Mouse (Mus musculus): ENCODE measurements around the gene Fam208b. TPM values are rescaled to one million over a fixed set of nuclear protein-coding genes. Genes with fewer than 3 reads are reported as not detected.

Fam208b gene
- polyA plus RNA-seq, 1 experiment from 2014 or later = 15.6 TPM

DNA sequence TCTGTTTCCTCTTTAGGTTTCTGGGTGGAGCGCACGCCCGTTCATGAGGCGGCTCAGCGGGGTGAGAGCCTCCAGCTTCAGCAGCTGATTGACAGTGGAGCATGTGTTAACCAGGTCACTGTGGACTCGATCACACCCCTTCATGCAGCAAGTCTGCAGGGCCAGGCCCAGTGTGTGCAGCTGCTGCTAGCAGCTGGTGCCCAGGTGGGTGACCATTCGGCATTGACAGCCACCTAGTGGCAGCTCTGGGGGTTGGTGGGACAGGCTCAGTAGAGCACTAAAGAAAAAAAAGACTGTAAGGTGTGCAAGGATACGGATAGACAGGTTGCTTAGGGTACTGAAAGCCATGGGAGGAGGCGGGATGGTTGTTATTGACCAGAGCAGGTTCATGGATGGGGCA lies 31.1 kb upstream of the Fam208b start:
- no peak overlapping the region for H3K4me3 ChIP-seq (ENCODE audit: low read depth, low read length)
- ATAC-seq = 0 out of 2 replicates have a peak, but pooled peaks have one; percentile 42
- H3K9me3 ChIP-seq (replicated peaks; ENCODE audit: control insufficient read depth, low read length, poor library complexity, severe bottlenecking) = no peaks in the 10 kb centered on the region
- H3K4me2 ChIP-seq (ENCODE audit: low read length) = no peak overlapping the region
- no peaks in the 10 kb centered on the region for H3K4me1 ChIP-seq (ENCODE audit: control insufficient read depth, insufficient read depth, low read length)
- H3K36me3 ChIP-seq (ENCODE audit: control insufficient read depth, insufficient read depth, low read length) = peaks cover 7% of the 10 kb centered on the region; the same call in 1 of the 2 replicates
- WGBS = 83% methylated on average over 9 of the region's 9 CpGs
- no peaks in the 10 kb centered on the region for H3K27me3 ChIP-seq (ENCODE audit: control insufficient read depth, insufficient read depth, low read depth, low read length)
- no peak overlapping the region for H3K27ac ChIP-seq (ENCODE audit: low read length)
- H3K9ac ChIP-seq (ENCODE audit: low read depth, low read length) = no peak overlapping the region

- no peak overlapping the region for H3K4me2 ChIP-seq (ENCODE audit: low read length)
- no peak overlapping the region for H3K9ac ChIP-seq (ENCODE audit: low read depth, low read length)
- H3K4me1 ChIP-seq (ENCODE audit: control insufficient read depth, insufficient read depth, low read length) = no peaks in the 10 kb centered on the region
- WGBS = 67% methylated on average over 11 of the region's 11 CpGs
- H3K27ac ChIP-seq (ENCODE audit: low read length) = no peak overlapping the region
- no peaks in the 10 kb centered on the region for H3K27me3 ChIP-seq (ENCODE audit: control insufficient read depth, insufficient read depth, low read depth, low read length)
- H3K9me3 ChIP-seq (replicated peaks; ENCODE audit: control insufficient read depth, low read length, poor library complexity, severe bottlenecking) = no peaks in the 10 kb centered on the region
- H3K4me3 ChIP-seq (ENCODE audit: low read depth, low read length) = no peak overlapping the region
- no peaks in the 10 kb centered on the region; the same call in 1 of the 2 replicates for H3K36me3 ChIP-seq (ENCODE audit: control insufficient read depth, insufficient read depth, low read length)
- no peak for ATAC-seq
Measured at GRCm38 (mm10) chr13:3636797-3637196, 25.9 kb upstream of the Fam208b start.

DNA sequence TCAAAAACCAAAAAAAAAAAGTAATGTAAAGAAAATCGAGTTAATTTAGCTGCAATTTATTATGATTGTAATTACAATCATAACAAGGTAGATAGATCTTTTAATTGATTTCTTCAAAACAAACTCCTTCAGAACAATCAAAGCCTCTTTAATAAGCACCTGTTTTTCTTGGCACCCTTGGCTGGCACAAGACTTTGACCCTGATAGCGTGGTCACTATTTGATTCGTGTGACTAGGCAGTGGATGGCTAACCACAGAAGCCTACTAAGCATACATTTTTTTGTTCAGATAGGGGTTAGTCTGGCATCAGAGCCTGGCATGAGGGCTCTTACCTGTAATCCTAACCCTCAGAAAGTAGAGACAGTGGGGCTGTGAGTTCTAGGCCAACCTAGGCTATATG lies 24.2 kb upstream of the Fam208b start:
- no peak for ATAC-seq

GRCm38 (mm10) chr13:3633895-3634811 lies 23.2 kb upstream of the Fam208b start, which contains the start of gene Asb13:
Gene Asb13 (plus strand): TSS chr13:3634032.
- peak within 1 kb of the TSS; percentile 68 for H3K4me2 ChIP-seq (ENCODE audit: low read length)
- under 1% methylated on average over 47 of the region's 47 CpGs for WGBS
- H3K4me3 ChIP-seq (ENCODE audit: low read depth, low read length) = peak within 1 kb of the TSS; percentile 77
- peak within 1 kb of the TSS; percentile 91 for H3K9ac ChIP-seq (ENCODE audit: low read depth, low read length)
- H3K9me3 ChIP-seq (replicated peaks; ENCODE audit: control insufficient read depth, low read length, poor library complexity, severe bottlenecking) = no peaks in the 10 kb centered on the region
- H3K27me3 ChIP-seq (ENCODE audit: control insufficient read depth, insufficient read depth, low read depth, low read length) = no peaks in the 10 kb centered on the region
- peak; percentile 97 for ATAC-seq
- H3K36me3 ChIP-seq (ENCODE audit: control insufficient read depth, insufficient read depth, low read length) = no peaks in the 10 kb centered on the region
- no peaks in the 10 kb centered on the region for H3K4me1 ChIP-seq (ENCODE audit: control insufficient read depth, insufficient read depth, low read length)
- H3K27ac ChIP-seq (ENCODE audit: low read length) = peak within 1 kb of the TSS; percentile 69

More for the DNA sequence above, 24.2 kb upstream of the Fam208b start:
- H3K27ac ChIP-seq (ENCODE audit: low read length) = no peak overlapping the region
- no peaks in the 10 kb centered on the region for H3K36me3 ChIP-seq (ENCODE audit: control insufficient read depth, insufficient read depth, low read length)
- H3K4me3 ChIP-seq (ENCODE audit: low read depth, low read length) = no peak overlapping the region
- H3K9ac ChIP-seq (ENCODE audit: low read depth, low read length) = no peak overlapping the region
- H3K4me1 ChIP-seq (ENCODE audit: control insufficient read depth, insufficient read depth, low read length) = no peaks in the 10 kb centered on the region
- no peaks in the 10 kb centered on the region for H3K9me3 ChIP-seq (replicated peaks; ENCODE audit: control insufficient read depth, low read length, poor library complexity, severe bottlenecking)
- no peak overlapping the region for H3K4me2 ChIP-seq (ENCODE audit: low read length)
- WGBS = 95% methylated on average over 3 of the region's 3 CpGs
- H3K27me3 ChIP-seq (ENCODE audit: control insufficient read depth, insufficient read depth, low read depth, low read length) = no peaks in the 10 kb centered on the region

DNA sequence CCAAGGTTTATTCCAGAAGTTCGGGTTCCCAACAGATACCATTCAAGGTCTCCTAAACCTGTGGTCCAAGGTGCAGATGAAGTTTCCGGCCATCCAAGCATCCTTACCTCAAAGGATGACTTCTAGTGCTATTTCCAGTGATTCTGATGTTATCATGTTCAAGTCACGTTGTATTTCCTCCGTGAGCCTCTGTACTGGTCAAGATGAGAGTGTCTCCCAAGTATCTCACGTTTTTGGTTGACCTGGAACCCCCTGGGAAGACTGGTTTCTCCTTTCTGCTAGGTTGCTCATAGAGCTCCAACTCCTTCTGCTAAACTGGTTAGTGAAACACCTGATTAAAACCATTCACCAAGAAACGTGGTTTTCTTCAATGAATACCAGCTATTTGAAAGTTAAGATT lies 22.2 kb upstream of the Fam208b start:
- 42% methylated on average over 6 of the region's 6 CpGs for WGBS
- Histone ChIP-seq H3K4me3 (ENCODE audit: low read depth, low read length) (no peak overlapping the region), H3K4me1 (ENCODE audit: control insufficient read depth, insufficient read depth, low read length) (no peaks in the 10 kb centered on the region), H3K27me3 (ENCODE audit: control insufficient read depth, insufficient read depth, low read depth, low read length) (no peaks in the 10 kb centered on the region), H3K4me2 (ENCODE audit: low read length) (peak overlapping the region; percentile 68), H3K36me3 (ENCODE audit: control insufficient read depth, insufficient read depth, low read length) (no peaks in the 10 kb centered on the region), H3K9me3 (replicated peaks; ENCODE audit: control insufficient read depth, low read length, poor library complexity, severe bottlenecking) (no peaks in the 10 kb centered on the region), H3K9ac (ENCODE audit: low read depth, low read length) (no peak overlapping the region), H3K27ac (ENCODE audit: low read length) (no peak overlapping the region)
- no peak for ATAC-seq

GRCm38 (mm10) chr13:3632551-3632950 lies 21.6 kb upstream of the Fam208b start:
- ATAC-seq = no peak
- WGBS = 85% methylated on average over 9 of the region's 9 CpGs
- no peak overlapping the region for H3K4me2 ChIP-seq (ENCODE audit: low read length)
- H3K9ac ChIP-seq (ENCODE audit: low read depth, low read length) = no peak overlapping the region
- no peaks in the 10 kb centered on the region for H3K36me3 ChIP-seq (ENCODE audit: control insufficient read depth, insufficient read depth, low read length)
- H3K9me3 ChIP-seq (replicated peaks; ENCODE audit: control insufficient read depth, low read length, poor library complexity, severe bottlenecking) = no peaks in the 10 kb centered on the region
- no peak overlapping the region for H3K4me3 ChIP-seq (ENCODE audit: low read depth, low read length)
- no peak overlapping the region for H3K27ac ChIP-seq (ENCODE audit: low read length)
- no peaks in the 10 kb centered on the region for H3K4me1 ChIP-seq (ENCODE audit: control insufficient read depth, insufficient read depth, low read length)
- no peaks in the 10 kb centered on the region for H3K27me3 ChIP-seq (ENCODE audit: control insufficient read depth, insufficient read depth, low read depth, low read length)

DNA sequence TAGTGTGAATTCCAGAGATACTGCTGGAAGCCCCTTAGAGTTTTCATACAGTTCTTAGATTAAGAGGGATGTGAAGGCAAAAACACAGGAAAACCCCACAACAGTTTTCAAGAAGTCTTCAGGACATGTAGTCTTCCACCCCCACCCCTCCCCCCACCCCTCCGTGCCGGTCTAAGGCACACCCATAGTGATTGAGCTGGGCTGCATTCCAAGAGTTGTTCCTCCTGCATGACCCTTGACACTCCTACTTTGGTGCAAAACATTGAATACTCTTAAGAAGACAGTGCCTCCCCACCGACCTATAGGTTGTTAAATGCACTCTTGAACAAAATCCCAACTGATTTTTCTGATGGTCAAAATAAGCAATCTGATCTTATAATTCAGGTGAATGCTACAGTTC lies 17.2 kb upstream of the Fam208b start:
- Histone ChIP-seq H3K36me3 (ENCODE audit: control insufficient read depth, insufficient read depth, low read length) (no peaks in the 10 kb centered on the region), H3K4me3 (ENCODE audit: low read depth, low read length) (no peak overlapping the region), H3K9ac (ENCODE audit: low read depth, low read length) (no peak overlapping the region), H3K4me1 (ENCODE audit: control insufficient read depth, insufficient read depth, low read length) (no peaks in the 10 kb centered on the region), H3K4me2 (ENCODE audit: low read length) (no peak overlapping the region), H3K27me3 (ENCODE audit: control insufficient read depth, insufficient read depth, low read depth, low read length) (no peaks in the 10 kb centered on the region; the same call in 1 of the 2 replicates), H3K9me3 (replicated peaks; ENCODE audit: control insufficient read depth, low read length, poor library complexity, severe bottlenecking) (no peaks in the 10 kb centered on the region), H3K27ac (ENCODE audit: low read length) (no peak overlapping the region)
- ATAC-seq = no peak
- 34% methylated on average over 3 of the region's 3 CpGs for WGBS

GRCm38 (mm10) chr13:3627139-3627538 lies 16.2 kb upstream of the Fam208b start:
- ATAC-seq = no peak
- Histone ChIP-seq H3K9me3 (replicated peaks; ENCODE audit: control insufficient read depth, low read length, poor library complexity, severe bottlenecking) (no peaks in the 10 kb centered on the region), H3K36me3 (ENCODE audit: control insufficient read depth, insufficient read depth, low read length) (no peaks in the 10 kb centered on the region), H3K9ac (ENCODE audit: low read depth, low read length) (no peak overlapping the region), H3K4me3 (ENCODE audit: low read depth, low read length) (no peak overlapping the region), H3K4me2 (ENCODE audit: low read length) (no peak overlapping the region), H3K27me3 (ENCODE audit: control insufficient read depth, insufficient read depth, low read depth, low read length) (no peaks in the 10 kb centered on the region; the same call in 1 of the 2 replicates), H3K4me1 (ENCODE audit: control insufficient read depth, insufficient read depth, low read length) (no peaks in the 10 kb centered on the region), H3K27ac (ENCODE audit: low read length) (no peak overlapping the region)
- WGBS = 71% methylated on average over 3 of the region's 3 CpGs

DNA sequence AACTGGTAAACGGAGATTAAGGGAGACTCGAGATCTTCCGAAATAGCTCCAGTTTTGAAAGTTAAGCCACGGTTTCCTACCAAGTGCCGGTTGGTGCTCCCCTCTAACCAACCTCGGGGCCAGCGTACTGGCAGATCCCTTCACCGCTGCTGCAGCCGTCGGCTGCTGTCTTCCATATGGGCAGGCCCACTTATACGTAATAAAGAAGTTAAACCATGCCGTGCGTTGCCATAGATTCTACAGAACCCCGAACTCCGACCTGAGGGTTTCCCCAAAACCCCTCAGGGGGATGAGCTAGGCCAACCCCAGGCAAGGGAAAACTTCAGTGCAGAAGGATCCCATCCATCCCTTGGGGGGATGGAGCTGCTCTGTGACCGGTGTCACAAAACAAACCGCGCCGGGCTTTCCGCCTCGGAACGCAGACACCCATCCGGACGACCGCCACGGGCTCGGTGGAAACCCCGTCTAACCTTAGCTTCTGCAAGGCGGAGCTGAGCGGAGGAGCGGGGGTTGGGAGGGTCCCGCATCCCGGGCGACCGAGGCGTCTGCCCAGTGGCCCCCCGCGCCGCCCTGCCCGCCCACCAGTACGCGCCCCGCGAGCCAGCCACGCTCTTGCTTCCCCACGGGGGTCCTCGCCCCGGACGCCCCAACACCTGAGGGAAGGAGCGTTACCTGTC lies 652 bp downstream of the Fam208b start:
- Histone ChIP-seq H3K4me3 (ENCODE audit: low read depth, low read length) (peak overlapping the region; percentile 99), H3K27ac (ENCODE audit: low read length) (peak overlapping the region; percentile 89), H3K4me1 (ENCODE audit: control insufficient read depth, insufficient read depth, low read length) (peaks cover 10% of the 10 kb centered on the region), H3K36me3 (ENCODE audit: control insufficient read depth, insufficient read depth, low read length) (no peaks in the 10 kb centered on the region), H3K27me3 (ENCODE audit: control insufficient read depth, insufficient read depth, low read depth, low read length) (peaks cover 6% of the 10 kb centered on the region; the same call in 1 of the 2 replicates), H3K4me2 (ENCODE audit: low read length) (peak overlapping the region; percentile 88), H3K9me3 (replicated peaks; ENCODE audit: control insufficient read depth, low read length, poor library complexity, severe bottlenecking) (no peaks in the 10 kb centered on the region), H3K9ac (ENCODE audit: low read depth, low read length) (peak overlapping the region; percentile 81)
- WGBS = under 1% methylated on average over 36 of the region's 50 CpGs
- peak; percentile 60 for ATAC-seq

All from midbrain, embryonic 16.5 days (tissue).